Mouse (Mus musculus) liver, embryonic 14.5 days (tissue): ENCODE measurements around the gene Gm49384.

Source experiments
- CTCF ChIP-seq: IDR thresholded peaks from 2 replicates; pipeline ENCODE4 v1.5.1; 2016; ENCODE audit warnings: antibody characterized with exemption, low read depth, control low read depth
- EP300 ChIP-seq: IDR thresholded peaks from 2 replicates; pipeline ENCODE4 v1.6.1; 2016; ENCODE audit warnings: antibody characterized with exemption, low read depth

GRCm38 (mm10) chr12:69241771-69242431 lies 37.8 kb upstream of the Gm49384 start:
- TF ChIP-seq CTCF = no peak
- no peak for TF ChIP-seq EP300
